Mouse (Mus musculus): ENCODE measurements around the gene Gbe1. TPM values are rescaled to one million over a fixed set of nuclear protein-coding genes. Genes with fewer than 3 reads are reported as not detected.

Gbe1 gene
- polyA plus RNA-seq, 1 experiment from 2014 or later, result 16.8 TPM

DNA sequence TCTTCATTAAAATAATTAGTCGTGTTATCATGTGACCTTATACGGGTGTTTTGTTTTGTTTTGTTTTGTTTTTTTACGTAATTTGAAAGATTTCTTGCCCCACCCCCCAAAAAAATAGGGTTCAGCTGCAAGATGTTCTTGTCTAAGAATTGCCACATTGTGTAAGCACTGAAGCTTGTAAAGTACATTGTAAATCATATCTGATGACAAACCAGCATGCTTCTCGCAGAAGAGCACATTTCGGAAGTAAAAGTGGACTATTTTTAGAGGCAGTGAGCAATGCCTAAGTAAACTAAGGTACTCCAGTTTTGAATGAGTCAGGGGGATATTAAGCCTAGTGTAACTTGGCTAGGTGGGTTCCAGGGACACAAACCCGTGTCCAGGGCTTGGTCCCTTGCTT, 15.7 kb downstream of the Gbe1 start:
- ATAC-seq (ENCODE audit: insufficient number of reproducible peaks, low FRiP score, low TSS enrichment, low read depth), result no peak
- Histone ChIP-seq H3K4me2 (replicated peaks) (no peak overlapping the region), H3K4me3 (replicated peaks) (no peak overlapping the region), H3K4me1 (no peaks in the 10 kb centered on the region), H3K36me3 (no peaks in the 10 kb centered on the region), H3K9ac (no peak overlapping the region), H3K9me3 (replicated peaks) (no peaks in the 10 kb centered on the region), H3K27ac (replicated peaks) (no peak overlapping the region), H3K27me3 (no peaks in the 10 kb centered on the region)
- WGBS, result 67% methylated on average over 6 of the region's 6 CpGs

DNA sequence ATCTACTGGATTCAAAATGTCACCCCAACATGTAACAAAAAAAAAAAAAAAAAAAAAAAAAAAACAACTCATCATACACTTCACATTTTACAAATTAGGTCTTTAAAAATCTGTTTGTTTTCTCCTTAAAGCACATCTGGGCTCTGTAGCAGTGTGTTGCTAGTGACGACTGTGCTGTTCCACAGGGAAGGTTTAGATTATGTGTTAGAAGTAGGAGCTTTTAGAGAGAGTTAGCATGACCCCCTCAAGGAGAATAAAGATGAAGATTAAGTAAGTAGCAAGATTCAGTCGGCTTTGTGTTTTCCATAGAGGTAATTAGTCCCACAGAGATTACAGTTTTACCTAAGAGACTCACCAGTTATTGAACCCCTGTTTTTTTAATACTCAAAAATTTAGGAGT, 16.3 kb downstream of the Gbe1 start:
- no peak overlapping the region for H3K4me2 ChIP-seq (replicated peaks)
- no peak for ATAC-seq (ENCODE audit: insufficient number of reproducible peaks, low FRiP score, low TSS enrichment, low read depth)
- H3K4me3 ChIP-seq (replicated peaks), result no peak overlapping the region
- 49% methylated on average over 2 of the region's 2 CpGs for WGBS
- no peak overlapping the region for H3K9ac ChIP-seq
- H3K27me3 ChIP-seq, result no peaks in the 10 kb centered on the region
- no peak overlapping the region for H3K27ac ChIP-seq (replicated peaks)
- H3K36me3 ChIP-seq, result no peaks in the 10 kb centered on the region
- no peaks in the 10 kb centered on the region for H3K9me3 ChIP-seq (replicated peaks)
- H3K4me1 ChIP-seq, result no peaks in the 10 kb centered on the region

DNA sequence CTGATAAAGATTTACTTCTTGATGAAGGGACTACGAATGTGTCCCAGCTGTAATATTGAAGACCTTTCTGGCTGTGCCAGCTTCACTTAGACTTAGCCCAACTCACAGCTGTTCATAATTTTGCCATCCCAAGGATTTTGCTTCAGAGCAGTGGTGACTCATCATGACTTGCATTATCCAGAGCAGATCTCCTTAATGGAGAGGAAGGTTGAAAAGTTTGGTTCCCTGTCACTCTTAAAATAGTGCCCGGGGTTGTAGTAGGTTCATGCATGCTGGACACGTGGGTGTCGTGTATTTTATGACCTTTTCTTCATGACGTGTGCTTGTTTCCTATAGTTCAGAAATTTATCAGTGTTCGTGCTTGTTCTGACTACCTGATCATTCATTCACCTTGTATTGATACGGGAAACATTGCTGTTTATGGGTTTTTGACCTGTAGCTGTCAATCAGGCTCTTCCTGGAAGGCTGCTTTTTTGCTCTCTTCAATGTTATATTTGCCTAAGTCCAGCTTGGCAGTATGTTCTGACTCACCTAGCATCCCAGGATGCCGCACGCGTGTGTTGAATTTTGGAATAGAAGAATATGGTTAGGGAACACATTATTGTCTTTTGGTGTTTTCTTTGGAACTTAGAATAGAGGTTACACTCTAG, 17.0 kb downstream of the Gbe1 start:
- Histone ChIP-seq H3K4me2 (replicated peaks) (no peak overlapping the region), H3K9me3 (replicated peaks) (no peaks in the 10 kb centered on the region), H3K36me3 (no peaks in the 10 kb centered on the region), H3K27me3 (no peaks in the 10 kb centered on the region), H3K4me1 (no peaks in the 10 kb centered on the region), H3K27ac (replicated peaks) (no peak overlapping the region), H3K9ac (no peak overlapping the region), H3K4me3 (replicated peaks) (no peak overlapping the region)
- 82% methylated on average over 10 of the region's 10 CpGs for WGBS
- no peak for ATAC-seq (ENCODE audit: insufficient number of reproducible peaks, low FRiP score, low TSS enrichment, low read depth)

DNA sequence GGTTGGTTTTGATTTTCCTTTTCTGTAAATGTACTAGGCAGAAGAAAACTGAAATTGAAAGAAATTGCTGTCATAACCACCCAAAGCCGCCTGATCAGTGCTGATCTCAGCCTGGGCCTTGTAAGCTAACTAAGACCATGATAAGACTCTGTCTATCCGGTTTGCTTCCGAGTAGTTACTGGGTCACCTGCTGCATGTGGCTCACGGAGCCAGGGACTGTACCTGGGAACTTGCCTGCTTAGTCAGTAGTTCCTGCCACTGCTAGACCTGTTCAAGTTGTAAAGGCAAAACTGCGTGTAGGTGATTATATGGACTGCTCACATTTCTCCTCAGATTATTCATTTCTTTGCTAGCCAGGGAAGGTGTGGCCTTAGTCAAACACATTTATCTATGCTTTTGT, 21.1 kb downstream of the Gbe1 start:
- Histone ChIP-seq H3K4me1 (no peaks in the 10 kb centered on the region), H3K27me3 (no peaks in the 10 kb centered on the region), H3K9ac (no peak overlapping the region), H3K4me3 (replicated peaks) (no peak overlapping the region), H3K27ac (replicated peaks) (no peak overlapping the region), H3K36me3 (no peaks in the 10 kb centered on the region), H3K9me3 (replicated peaks) (no peaks in the 10 kb centered on the region), H3K4me2 (replicated peaks) (no peak overlapping the region)
- no peak for ATAC-seq (ENCODE audit: insufficient number of reproducible peaks, low FRiP score, low TSS enrichment, low read depth)
- 90% methylated on average over 5 of the region's 5 CpGs for WGBS

DNA sequence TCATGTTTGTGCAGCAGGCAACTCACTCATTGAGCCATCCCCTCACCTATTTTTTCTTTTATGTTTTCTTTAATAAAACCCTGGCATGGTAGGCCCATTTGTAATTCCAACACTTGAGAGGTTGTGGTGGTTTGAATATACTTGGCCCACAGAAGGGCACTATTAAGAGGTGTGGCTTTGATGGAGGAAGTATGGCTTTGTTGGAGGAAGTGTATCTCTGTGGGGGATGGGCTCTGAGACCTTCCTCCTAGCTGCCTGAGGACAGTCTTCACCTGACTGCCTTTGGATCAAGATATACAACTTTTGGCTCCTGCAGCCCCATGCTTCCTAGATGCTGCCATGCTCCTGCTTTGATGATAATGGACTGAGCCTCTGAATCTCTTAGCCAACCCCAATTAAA, 21.7 kb downstream of the Gbe1 start:
- Histone ChIP-seq H3K9me3 (replicated peaks) (no peaks in the 10 kb centered on the region), H3K27me3 (no peaks in the 10 kb centered on the region), H3K4me1 (no peaks in the 10 kb centered on the region), H3K9ac (no peak overlapping the region), H3K36me3 (no peaks in the 10 kb centered on the region), H3K4me2 (replicated peaks) (no peak overlapping the region), H3K4me3 (replicated peaks) (no peak overlapping the region), H3K27ac (replicated peaks) (no peak overlapping the region)
- ATAC-seq (ENCODE audit: insufficient number of reproducible peaks, low FRiP score, low TSS enrichment, low read depth), result no peak

DNA sequence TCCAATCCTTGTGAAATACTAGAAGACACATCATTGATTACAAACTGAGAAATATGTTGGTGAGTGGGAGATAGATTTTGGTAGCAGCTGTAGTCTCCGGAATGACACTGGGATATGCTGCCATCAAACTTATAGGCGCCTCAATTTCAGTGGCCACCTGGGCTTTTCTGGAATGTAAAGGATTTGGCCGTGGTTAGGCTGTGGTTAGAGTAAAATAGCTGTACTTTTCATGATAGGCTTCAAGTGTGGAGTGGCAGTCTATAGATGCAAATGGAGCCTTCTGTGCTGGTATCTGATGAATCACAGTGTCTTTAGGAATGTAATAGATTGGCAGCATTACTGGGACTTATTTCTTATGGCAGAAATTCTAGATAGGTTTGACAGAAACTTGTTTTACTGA, 23.9 kb downstream of the Gbe1 start:
- Histone ChIP-seq H3K9ac (no peak overlapping the region), H3K4me3 (replicated peaks) (no peak overlapping the region), H3K9me3 (replicated peaks) (no peaks in the 10 kb centered on the region), H3K27ac (replicated peaks) (no peak overlapping the region), H3K27me3 (no peaks in the 10 kb centered on the region), H3K4me2 (replicated peaks) (no peak overlapping the region), H3K36me3 (no peaks in the 10 kb centered on the region), H3K4me1 (no peaks in the 10 kb centered on the region)
- WGBS, result 63% methylated on average over 3 of the region's 3 CpGs
- ATAC-seq (ENCODE audit: insufficient number of reproducible peaks, low FRiP score, low TSS enrichment, low read depth), result no peak

DNA sequence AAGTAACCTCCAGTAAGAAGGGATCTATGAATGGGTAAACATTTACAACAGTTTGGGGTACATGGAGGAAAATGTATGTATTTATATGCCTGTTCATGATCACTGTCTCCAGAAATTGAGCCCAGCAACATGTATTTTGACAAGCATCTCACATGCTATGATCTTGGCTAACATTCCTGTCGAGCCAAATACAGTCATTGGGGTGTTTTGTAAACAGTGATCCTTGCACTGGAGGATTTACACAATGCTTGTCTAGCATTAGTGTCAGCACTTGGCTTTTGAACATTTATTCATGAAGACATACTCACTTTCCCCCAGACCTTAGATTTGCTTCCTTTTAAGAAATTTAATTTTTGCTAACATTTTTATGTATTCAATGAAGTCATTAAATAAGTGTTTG, 30.7 kb downstream of the Gbe1 start:
- H3K27me3 ChIP-seq, result no peaks in the 10 kb centered on the region
- H3K9me3 ChIP-seq (replicated peaks), result no peaks in the 10 kb centered on the region
- no peak overlapping the region for H3K4me3 ChIP-seq (replicated peaks)
- no peak overlapping the region for H3K27ac ChIP-seq (replicated peaks)
- no peak overlapping the region for H3K9ac ChIP-seq
- no peaks in the 10 kb centered on the region for H3K4me1 ChIP-seq
- H3K36me3 ChIP-seq, result no peaks in the 10 kb centered on the region
- WGBS, result 52% methylated on average over 1 of the region's 1 CpGs
- H3K4me2 ChIP-seq (replicated peaks), result no peak overlapping the region
- ATAC-seq (ENCODE audit: insufficient number of reproducible peaks, low FRiP score, low TSS enrichment, low read depth), result no peak

DNA sequence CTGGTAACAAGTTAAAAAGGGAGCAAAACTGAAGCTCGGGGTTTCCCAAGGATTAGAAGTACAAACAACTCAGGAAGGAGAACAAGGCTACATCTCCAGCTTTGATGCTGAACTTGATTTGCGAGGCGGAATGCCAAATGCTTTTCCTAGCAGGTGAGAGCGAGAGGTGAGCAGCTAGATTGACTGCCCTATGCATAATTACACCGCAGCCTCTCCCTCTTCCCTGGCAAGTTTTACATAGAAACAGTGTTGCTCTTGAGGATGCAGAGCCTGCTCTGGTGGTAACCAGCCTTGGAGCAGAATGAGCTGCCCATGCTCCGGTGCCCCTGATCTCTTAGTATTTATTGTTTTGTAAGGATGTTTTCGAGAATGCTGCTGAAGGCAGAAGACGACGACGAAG, 31.9 kb downstream of the Gbe1 start:
- Histone ChIP-seq H3K4me2 (replicated peaks) (no peak overlapping the region), H3K4me1 (no peaks in the 10 kb centered on the region), H3K36me3 (no peaks in the 10 kb centered on the region), H3K9me3 (replicated peaks) (no peaks in the 10 kb centered on the region), H3K27ac (replicated peaks) (no peak overlapping the region), H3K9ac (no peak overlapping the region), H3K27me3 (no peaks in the 10 kb centered on the region), H3K4me3 (replicated peaks) (no peak overlapping the region)
- WGBS, result 74% methylated on average over 10 of the region's 10 CpGs
- ATAC-seq (ENCODE audit: insufficient number of reproducible peaks, low FRiP score, low TSS enrichment, low read depth), result no peak

DNA sequence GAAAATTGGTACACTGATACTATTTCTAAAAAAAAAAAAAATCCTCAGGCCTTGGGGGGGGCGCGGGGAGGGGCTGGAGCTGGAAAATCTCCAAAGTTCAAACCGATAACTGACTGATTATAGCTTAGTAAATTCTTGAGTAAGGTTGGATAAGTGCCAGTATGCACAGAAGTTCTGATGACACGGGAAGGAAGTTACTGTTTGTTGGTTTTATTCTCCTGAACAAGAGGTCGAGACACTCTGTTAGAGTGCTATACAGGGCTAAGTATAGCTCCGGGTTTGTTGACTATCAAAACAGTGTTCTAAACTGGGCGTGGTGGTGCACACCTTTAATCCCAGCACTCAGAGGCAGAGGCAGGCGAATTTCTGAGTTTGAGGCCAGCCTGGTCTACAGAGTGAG, 36.3 kb downstream of the Gbe1 start:
- Histone ChIP-seq H3K9ac (no peak overlapping the region), H3K27ac (replicated peaks) (no peak overlapping the region), H3K36me3 (no peaks in the 10 kb centered on the region), H3K4me3 (replicated peaks) (no peak overlapping the region), H3K27me3 (no peaks in the 10 kb centered on the region), H3K4me1 (no peaks in the 10 kb centered on the region), H3K4me2 (replicated peaks) (no peak overlapping the region), H3K9me3 (replicated peaks) (no peaks in the 10 kb centered on the region)
- no peak for ATAC-seq (ENCODE audit: insufficient number of reproducible peaks, low FRiP score, low TSS enrichment, low read depth)
- 74% methylated on average over 8 of the region's 8 CpGs for WGBS

DNA sequence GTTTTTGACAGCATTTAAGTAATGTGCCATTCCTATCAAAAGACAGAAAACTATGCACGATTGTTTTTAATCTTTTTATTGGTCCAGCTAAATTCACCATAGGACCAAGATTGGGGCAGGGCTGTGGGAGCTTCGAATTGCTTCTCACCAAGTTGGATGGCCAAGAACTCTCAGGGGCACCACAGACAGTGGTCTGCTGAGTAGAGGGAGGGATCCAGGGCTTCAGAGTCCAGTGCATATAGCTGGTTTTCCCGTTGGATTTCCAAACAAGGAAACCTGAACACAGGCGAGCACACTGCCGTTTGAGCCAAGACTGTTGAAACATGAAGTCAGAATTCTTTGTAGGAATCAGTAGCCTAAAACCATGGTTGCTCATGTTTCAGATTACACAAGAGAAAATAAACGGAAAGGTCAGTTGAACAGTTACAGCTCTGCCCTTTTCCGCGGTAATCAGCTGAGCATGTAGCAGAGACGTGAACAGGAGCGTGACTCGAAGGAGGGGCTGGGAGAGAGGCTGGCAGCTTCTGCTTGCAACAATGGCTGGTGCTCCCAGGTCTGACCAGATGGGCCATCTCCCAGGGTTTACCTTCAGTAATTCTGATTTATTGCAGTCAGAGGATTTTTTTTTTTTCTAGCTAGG, 38.0 kb downstream of the Gbe1 start:
- H3K36me3 ChIP-seq, result no peaks in the 10 kb centered on the region
- no peak for ATAC-seq (ENCODE audit: insufficient number of reproducible peaks, low FRiP score, low TSS enrichment, low read depth)
- H3K4me1 ChIP-seq, result no peaks in the 10 kb centered on the region
- H3K27me3 ChIP-seq, result no peaks in the 10 kb centered on the region
- H3K4me3 ChIP-seq (replicated peaks), result no peak overlapping the region
- H3K9ac ChIP-seq, result no peak overlapping the region
- 33% methylated on average over 11 of the region's 11 CpGs for WGBS
- H3K9me3 ChIP-seq (replicated peaks), result no peaks in the 10 kb centered on the region
- H3K4me2 ChIP-seq (replicated peaks), result no peak overlapping the region
- H3K27ac ChIP-seq (replicated peaks), result no peak overlapping the region

DNA sequence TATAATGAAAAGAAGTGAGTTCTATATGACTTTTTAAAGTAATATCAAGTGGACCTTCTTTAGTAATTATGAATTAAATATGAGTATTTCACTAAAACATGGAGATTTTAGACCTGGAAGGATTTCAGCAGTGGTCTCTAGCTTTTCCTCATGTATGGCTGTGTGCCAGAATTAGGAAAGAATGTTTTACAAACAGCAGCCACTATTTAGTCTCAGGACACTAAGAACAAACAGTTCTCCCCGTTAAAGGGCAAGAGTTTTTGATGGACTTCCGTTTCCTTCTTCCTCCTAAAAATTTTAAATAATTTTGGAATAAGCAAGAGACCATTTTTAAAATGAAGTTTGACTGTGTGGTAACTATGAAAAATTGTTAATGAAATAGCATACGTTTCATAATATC, 38.8 kb downstream of the Gbe1 start:
- no peak for ATAC-seq (ENCODE audit: insufficient number of reproducible peaks, low FRiP score, low TSS enrichment, low read depth)
- 56% methylated on average over 3 of the region's 3 CpGs for WGBS

DNA sequence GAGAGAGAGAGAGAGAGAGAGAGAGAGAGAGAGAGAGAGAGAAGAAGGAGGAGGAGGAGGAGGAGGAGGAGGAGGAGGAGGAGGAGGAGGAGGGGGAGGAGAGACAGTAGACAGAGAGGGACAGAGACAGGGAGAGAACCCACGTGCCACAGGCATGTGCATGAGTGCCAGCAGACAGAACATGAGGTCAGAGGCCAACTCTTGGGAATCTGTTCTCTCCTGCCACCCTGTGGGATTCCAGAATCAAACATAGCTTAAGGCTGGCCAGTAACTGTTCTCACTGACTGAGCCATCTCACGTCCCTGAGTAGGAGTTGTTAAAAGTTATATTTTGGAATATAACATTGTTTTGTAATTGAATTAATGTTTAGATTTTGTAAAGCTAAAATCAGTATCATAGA, 39.3 kb downstream of the Gbe1 start:
- 30% methylated on average over 2 of the region's 2 CpGs for WGBS
- H3K9me3 ChIP-seq (replicated peaks), result no peaks in the 10 kb centered on the region
- no peaks in the 10 kb centered on the region for H3K4me1 ChIP-seq
- H3K4me2 ChIP-seq (replicated peaks), result no peak overlapping the region
- ATAC-seq (ENCODE audit: insufficient number of reproducible peaks, low FRiP score, low TSS enrichment, low read depth), result no peak
- H3K27me3 ChIP-seq, result no peaks in the 10 kb centered on the region
- H3K4me3 ChIP-seq (replicated peaks), result no peak overlapping the region
- no peak overlapping the region for H3K9ac ChIP-seq
- H3K27ac ChIP-seq (replicated peaks), result no peak overlapping the region
- H3K36me3 ChIP-seq, result no peaks in the 10 kb centered on the region

More for the DNA sequence above, 38.8 kb downstream of the Gbe1 start:
- Histone ChIP-seq H3K27ac (replicated peaks) (no peak overlapping the region), H3K4me2 (replicated peaks) (no peak overlapping the region), H3K9me3 (replicated peaks) (no peaks in the 10 kb centered on the region), H3K27me3 (no peaks in the 10 kb centered on the region), H3K36me3 (no peaks in the 10 kb centered on the region), H3K4me1 (no peaks in the 10 kb centered on the region), H3K9ac (no peak overlapping the region), H3K4me3 (replicated peaks) (no peak overlapping the region)

Measured in embryonic facial prominence, embryonic 15.5 days (tissue).